Mouse (Mus musculus) embryonic facial prominence, embryonic 13.5 days (tissue): ENCODE data around the gene Vapa. TPM values are rescaled to one million over a fixed set of nuclear protein-coding genes. Genes with fewer than 3 reads are reported as not detected.
"Not testable (repeated sequence)": the region's sequence is repeated elsewhere in the genome, so short reads cannot be mapped to it uniquely, and the experiment has no call there.

Experiments
- ATAC-seq: fragments of 200-750 bp; cut with Nextera tagmentation; 2 replicates; pipeline ENCODE4 v1.8.0; 2017; ENCODE audit warnings: low read depth; ENCODE audit not compliant: insufficient number of reproducible peaks, insufficient read depth, low FRiP score, low TSS enrichment
- H3K27ac ChIP-seq: fragments of 300-500 bp; sonication (generic); 2 replicates; pipeline ENCODE4 v1.5.1; 2015; ENCODE audit warnings: moderate library complexity, mild to moderate bottlenecking, inconsistent platforms
- H3K27me3 ChIP-seq: fragments of 300-500 bp; sonication (generic); 2 replicates; pipeline ENCODE4 v1.6.1; 2015; ENCODE audit warnings: mild to moderate bottlenecking, inconsistent platforms
- H3K36me3 ChIP-seq: fragments of 300-500 bp; sonication (generic); 2 replicates; pipeline ENCODE4 v1.6.1; 2015; ENCODE audit warnings: mild to moderate bottlenecking, inconsistent platforms
- H3K4me1 ChIP-seq: fragments of 300-500 bp; sonication (generic); 2 replicates; pipeline ENCODE4 v1.6.1; 2015; ENCODE audit warnings: inconsistent platforms
- H3K4me2 ChIP-seq: fragments of 300-500 bp; sonication (generic); 2 replicates; pipeline ENCODE4 v1.6.1; 2015; ENCODE audit warnings: moderate library complexity, mild to moderate bottlenecking, inconsistent platforms
- H3K4me3 ChIP-seq: fragments of 300-500 bp; sonication (generic); 2 replicates; pipeline ENCODE4 v1.5.1; 2015; ENCODE audit warnings: mild to moderate bottlenecking, inconsistent platforms
- H3K9ac ChIP-seq: fragments of 300-500 bp; sonication (generic); 2 replicates; pipeline ENCODE4 v1.6.1; 2015; ENCODE audit warnings: mild to moderate bottlenecking, inconsistent platforms
- H3K9me3 ChIP-seq: fragments of 300-500 bp; sonication (generic); 2 replicates; pipeline ENCODE4 v1.6.1; 2016; ENCODE audit warnings: inconsistent platforms
- polyA plus RNA-seq: library from polyadenylated mRNA; unstranded; fragments of >200 nt; fragmentation: Nextera tagmentation; extraction: Ambion mirVana; gene quantifications from 2 replicates; pipeline ENCODE4 v1.2.1, GENCODE M21; 2015

Gene Vapa
- polyA plus RNA-seq, 1 experiment from 2014 or later, result 187 TPM

- H3K36me3 ChIP-seq, H3K4me2 ChIP-seq, H3K4me3 ChIP-seq, H3K27me3 ChIP-seq, H3K9ac ChIP-seq, H3K9me3 ChIP-seq, H3K4me1 ChIP-seq, ATAC-seq, H3K27ac ChIP-seq: not testable (repeated sequence)
Observed at GRCm38 (mm10) chr17:65532381-65532780, 81.0 kb downstream of the Vapa start.

Other genes with a start within 250 kb of the Vapa start
- 0.25 and 0.36 TPM in 2 replicates for gene Tmem232, start 72.8 kb downstream of the Vapa start, polyA plus RNA-seq
- 0.29 TPM in 1 of 2 replicates, not detected in the other for gene Txndc2, start 28.6 kb upstream of the Vapa start, polyA plus RNA-seq
- gene Rab31, start 159.2 kb upstream of the Vapa start, polyA plus RNA-seq, result 59.8 and 61.2 TPM in 2 replicates
- 44.1 and 46.7 TPM in 2 replicates for gene Ppp4r1, start 169.0 kb upstream of the Vapa start, polyA plus RNA-seq